Mouse (Mus musculus): ENCODE data around the gene Dlk2. TPM values are rescaled to one million over a fixed set of nuclear protein-coding genes. Genes with fewer than 3 reads are reported as not detected.

Gene Dlk2
- 4.5 and 5.7 TPM in 2 replicates for polyA plus RNA-seq (2015; fragmentation: Nextera tagmentation; extraction: Ambion mirVana)

DNA sequence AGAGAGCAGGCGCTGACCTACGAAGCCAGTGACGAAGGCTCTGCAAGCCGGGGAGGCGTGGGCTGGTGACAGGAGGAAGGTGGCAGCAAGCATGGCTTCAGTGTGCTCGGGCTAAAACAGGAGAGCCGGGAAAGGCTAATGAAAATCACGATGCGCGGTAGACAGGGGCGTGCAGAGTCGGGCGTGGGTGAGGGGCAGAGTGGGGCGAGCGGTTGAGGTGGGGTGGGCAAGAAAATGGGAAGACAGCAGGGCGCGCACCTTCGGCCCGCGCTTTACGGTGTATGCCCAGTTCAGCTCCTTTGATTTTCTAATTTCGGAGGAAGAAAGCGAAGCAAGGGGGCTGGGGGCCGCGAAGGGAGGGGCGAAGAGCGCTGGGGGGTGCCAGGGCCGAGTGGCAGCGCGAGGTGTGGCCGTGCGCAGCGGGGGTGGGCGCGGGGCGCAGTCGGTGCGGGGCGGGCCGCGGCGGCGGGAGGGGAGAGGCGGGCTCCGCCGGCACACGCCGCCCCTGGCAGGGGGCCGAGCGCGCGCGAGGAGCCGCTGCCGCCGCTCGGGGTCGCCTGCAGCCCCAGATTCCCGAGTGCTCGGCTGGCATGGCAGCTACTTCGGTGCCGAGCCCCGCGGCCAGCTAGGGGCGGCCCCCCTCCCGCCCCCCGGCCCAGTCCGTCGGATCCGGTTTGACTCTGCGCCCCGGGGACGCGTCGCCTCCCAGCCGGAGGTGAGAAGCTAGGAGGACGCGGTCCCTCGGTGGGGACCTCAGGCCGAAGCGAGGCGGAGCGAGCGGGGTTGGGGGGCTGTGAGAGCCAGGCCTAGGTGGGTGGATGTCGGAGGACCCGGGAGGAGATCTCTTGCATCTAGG is at the start of gene Dlk2:
Gene Dlk2, plus strand, starts transcription at position 58 of the 856 bp plus-strand sequence.
- WGBS: under 1% methylated on average over 75 of the region's 86 CpGs
- H3K9me3 ChIP-seq: no peaks in the 10 kb centered on the region
- peak within 1 kb of the TSS; percentile 59 for H3K4me3 ChIP-seq (replicated peaks)
- H3K27me3 ChIP-seq (replicated peaks): peaks cover 45% of the 10 kb centered on the region
- no peaks in the 10 kb centered on the region for H3K36me3 ChIP-seq
- no peak within 1 kb of the TSS for H3K27ac ChIP-seq
- peak within 1 kb of the TSS; percentile 100 for H3K4me2 ChIP-seq
- peak within 1 kb of the TSS; percentile 41 for H3K9ac ChIP-seq
- no peak for ATAC-seq (ENCODE audit: insufficient read depth, low FRiP score, low read depth)
- peaks cover 18% of the 10 kb centered on the region for H3K4me1 ChIP-seq

DNA sequence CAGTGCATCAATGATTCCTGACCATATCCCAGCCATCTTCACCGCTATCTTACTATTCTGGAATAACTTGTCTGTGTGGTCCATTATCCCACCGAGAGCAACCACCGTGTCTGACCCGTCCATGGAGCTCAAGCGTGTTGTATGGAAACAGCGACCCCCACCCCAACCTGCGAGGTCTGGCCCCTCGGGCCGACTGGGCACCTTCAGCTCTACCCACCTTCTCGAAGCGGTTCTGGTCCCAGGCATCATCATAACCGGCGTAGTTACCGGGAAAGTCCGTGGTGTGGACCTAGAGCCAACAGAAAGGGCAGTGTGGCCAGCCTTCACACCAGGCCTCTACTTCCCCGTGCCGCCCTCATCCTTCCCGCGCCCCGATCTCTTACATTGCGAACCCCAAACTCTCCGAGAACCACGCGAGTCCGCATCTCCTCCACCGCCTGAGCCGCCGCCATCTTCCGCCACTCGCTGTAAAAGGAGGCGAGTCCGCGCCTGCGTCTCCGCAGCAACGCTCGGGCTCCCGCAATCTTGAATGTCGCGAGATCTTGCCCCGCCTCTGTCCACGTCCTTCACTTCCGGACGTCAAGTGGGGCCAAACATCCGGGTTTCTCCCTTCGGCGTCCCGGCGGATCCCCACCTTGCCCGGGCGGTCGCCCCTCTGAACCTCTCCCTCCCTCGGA is 49.6 kb upstream of the Dlk2 start, which contains the start of the genes Polr1c and Yipf3:
Gene Polr1c, minus strand, starts transcription at position 543 of the 677 bp plus-strand sequence.
Gene Yipf3, plus strand, starts transcription at position 569 of the 677 bp plus-strand sequence.
- Histone ChIP-seq H3K4me1 (peaks cover 17% of the 10 kb centered on the region), H3K9ac (peak within 1 kb of the TSS; percentile 96), H3K9me3 (no peaks in the 10 kb centered on the region), H3K27me3 (replicated peaks) (no peaks in the 10 kb centered on the region), H3K4me3 (replicated peaks) (peak within 1 kb of the TSS; percentile 75), H3K27ac (peak within 1 kb of the TSS; percentile 85), H3K36me3 (peaks cover 54% of the 10 kb centered on the region), H3K4me2 (peak within 1 kb of the TSS; percentile 69)
- WGBS: under 1% methylated on average over 53 of the region's 53 CpGs
- peak; percentile 90 for ATAC-seq (ENCODE audit: insufficient read depth, low FRiP score, low read depth)

DNA sequence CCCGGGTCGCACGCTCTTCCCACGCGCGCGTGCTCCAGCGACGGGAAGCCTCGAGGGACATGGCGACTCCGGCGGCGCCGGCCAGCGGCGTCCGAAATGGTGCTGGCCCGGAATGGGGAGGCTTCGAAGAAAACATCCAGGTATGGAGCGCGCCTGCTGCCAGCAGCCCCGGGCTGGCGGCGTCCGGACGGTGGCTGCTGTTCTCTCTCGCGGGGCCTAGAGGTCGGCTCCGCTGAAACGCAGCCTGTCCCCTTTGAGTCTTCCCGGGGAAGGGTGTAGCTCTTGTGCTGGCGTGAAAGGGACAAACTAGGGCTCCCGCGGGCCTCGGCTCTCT is 49.1 kb upstream of the Dlk2 start:
- under 1% methylated on average over 37 of the region's 37 CpGs for WGBS
- Histone ChIP-seq H3K4me1 (peaks cover 22% of the 10 kb centered on the region), H3K27ac (peak overlapping the region; percentile 85), H3K9me3 (no peaks in the 10 kb centered on the region), H3K36me3 (peaks cover 49% of the 10 kb centered on the region), H3K4me2 (peak overlapping the region; percentile 67), H3K4me3 (replicated peaks) (peak overlapping the region; percentile 75), H3K27me3 (replicated peaks) (no peaks in the 10 kb centered on the region), H3K9ac (peak overlapping the region; percentile 96)
- no peak for ATAC-seq (ENCODE audit: insufficient read depth, low FRiP score, low read depth)

DNA sequence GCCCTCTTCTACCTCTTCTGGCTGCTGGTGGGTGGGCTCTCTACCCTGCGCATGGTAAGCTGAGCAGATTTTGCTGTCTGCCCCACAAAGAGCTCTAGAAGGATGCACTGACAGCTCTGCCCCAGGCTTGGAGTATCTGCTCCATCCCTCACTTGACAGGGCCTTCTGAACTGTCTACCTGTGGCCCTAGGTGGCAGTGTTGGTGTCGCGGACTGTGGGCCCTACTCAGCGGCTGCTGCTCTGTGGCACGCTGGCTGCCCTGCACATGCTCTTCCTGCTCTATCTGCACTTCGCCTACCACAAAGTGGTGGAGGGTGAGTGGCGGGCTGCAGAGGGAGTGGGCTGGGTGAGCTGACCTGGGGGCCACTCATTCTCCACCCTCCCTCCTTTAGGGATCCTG is 46.0 kb upstream of the Dlk2 start:
- H3K4me3 ChIP-seq (replicated peaks): no peak overlapping the region
- H3K9me3 ChIP-seq: no peaks in the 10 kb centered on the region
- peaks cover 15% of the 10 kb centered on the region for H3K27me3 ChIP-seq (replicated peaks)
- ATAC-seq (ENCODE audit: insufficient read depth, low FRiP score, low read depth): no peak
- H3K4me1 ChIP-seq: peaks cover 32% of the 10 kb centered on the region
- no peak overlapping the region for H3K4me2 ChIP-seq
- H3K27ac ChIP-seq: no peak overlapping the region
- WGBS: 79% methylated on average over 7 of the region's 7 CpGs
- H3K9ac ChIP-seq: no peak overlapping the region
- peaks cover 27% of the 10 kb centered on the region for H3K36me3 ChIP-seq

DNA sequence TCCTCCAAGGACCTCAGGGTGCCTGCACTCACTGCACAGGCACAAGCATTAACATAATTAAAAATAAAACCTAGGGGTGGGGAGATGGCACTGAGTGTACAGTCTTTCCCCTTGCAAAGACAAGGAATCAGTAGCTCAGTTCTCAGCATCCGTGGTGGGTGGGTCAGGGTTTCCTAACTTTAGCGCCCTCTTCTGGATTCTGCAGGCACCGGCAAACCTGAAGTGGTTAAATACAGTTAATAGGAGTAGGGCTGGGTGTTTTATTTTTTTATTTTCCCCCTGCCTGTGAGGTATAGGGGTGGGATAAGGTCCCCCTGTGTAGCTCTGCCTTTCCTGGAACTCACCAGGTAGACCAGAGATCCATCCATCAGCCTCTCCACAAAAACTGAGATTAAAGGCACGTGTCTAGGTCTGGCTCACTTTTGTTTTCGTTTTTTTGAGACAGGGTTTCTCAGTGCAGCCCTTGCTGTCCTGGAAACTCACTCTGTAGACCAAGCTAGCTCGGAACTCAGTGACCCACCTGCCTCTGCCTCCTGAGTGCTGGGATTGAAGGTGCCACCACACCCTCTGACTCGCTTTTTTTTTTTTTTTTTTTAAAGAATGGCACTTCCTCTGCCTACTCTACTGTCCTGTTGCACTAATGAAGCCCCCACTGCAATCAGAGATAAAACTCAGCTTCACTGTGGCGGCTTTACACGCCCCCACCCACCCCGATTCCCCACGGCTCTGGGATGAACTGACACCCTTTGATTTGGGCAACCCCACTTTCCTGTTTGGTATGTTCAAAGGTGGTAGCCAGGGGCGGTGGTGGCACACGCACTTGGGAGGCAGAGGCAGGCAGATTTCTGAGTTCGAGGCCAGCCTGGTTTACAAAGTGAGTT is 44.4 kb upstream of the Dlk2 start:
- ATAC-seq (ENCODE audit: insufficient read depth, low FRiP score, low read depth): no peak
- Histone ChIP-seq H3K4me1 (peaks cover 25% of the 10 kb centered on the region), H3K9me3 (no peaks in the 10 kb centered on the region), H3K9ac (no peak overlapping the region), H3K36me3 (peaks cover 40% of the 10 kb centered on the region), H3K4me2 (peak overlapping the region; percentile 100), H3K4me3 (replicated peaks) (peak overlapping the region; percentile 59), H3K27ac (no peak overlapping the region), H3K27me3 (replicated peaks) (peaks cover 15% of the 10 kb centered on the region)
- WGBS: 54% methylated on average over 14 of the region's 14 CpGs

DNA sequence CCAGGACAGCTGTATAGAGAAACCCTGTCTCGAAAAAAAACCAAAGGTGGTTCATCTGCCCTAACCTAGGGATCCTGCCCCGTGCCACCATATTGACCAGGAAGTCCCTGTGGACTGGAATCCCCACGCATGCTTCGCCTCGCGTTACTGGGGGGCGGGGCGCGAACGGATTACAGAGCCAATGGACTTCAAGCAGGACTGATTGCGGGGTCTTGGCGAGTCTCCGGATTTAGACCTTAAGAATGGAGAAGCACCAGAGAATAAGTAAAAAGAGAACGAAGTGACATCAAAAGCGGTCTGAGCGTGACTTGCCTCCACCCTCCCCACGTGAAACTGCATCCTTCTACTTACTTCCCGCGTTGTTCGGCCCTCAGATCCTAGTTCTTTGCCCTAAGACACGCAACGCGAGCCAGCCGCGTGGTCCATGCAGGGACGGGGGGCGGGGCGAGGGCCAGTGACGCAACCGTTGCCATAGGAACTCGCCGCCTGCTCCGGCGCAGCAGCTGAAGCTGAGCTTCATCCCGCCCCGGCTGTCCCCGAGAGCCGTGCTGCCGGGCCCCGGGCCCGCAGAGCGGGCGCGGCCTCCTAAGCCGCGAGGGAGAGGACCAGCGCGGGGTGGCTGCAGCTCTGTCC is 43.7 kb upstream of the Dlk2 start, which contains the start of gene Lrrc73:
Gene Lrrc73, plus strand, starts transcription at position 80 of the 633 bp plus-strand sequence.
- Histone ChIP-seq H3K36me3 (peaks cover 47% of the 10 kb centered on the region), H3K27ac (no peak within 1 kb of the TSS), H3K9me3 (no peaks in the 10 kb centered on the region), H3K4me3 (replicated peaks) (peak within 1 kb of the TSS; percentile 59), H3K4me1 (peaks cover 25% of the 10 kb centered on the region), H3K27me3 (replicated peaks) (peaks cover 15% of the 10 kb centered on the region), H3K4me2 (peak within 1 kb of the TSS; percentile 100), H3K9ac (peak within 1 kb of the TSS; percentile 35; the same call in 1 of the 2 replicates)
- ATAC-seq (ENCODE audit: insufficient read depth, low FRiP score, low read depth): peak; percentile 73
- WGBS: 1% methylated on average over 48 of the region's 48 CpGs

DNA sequence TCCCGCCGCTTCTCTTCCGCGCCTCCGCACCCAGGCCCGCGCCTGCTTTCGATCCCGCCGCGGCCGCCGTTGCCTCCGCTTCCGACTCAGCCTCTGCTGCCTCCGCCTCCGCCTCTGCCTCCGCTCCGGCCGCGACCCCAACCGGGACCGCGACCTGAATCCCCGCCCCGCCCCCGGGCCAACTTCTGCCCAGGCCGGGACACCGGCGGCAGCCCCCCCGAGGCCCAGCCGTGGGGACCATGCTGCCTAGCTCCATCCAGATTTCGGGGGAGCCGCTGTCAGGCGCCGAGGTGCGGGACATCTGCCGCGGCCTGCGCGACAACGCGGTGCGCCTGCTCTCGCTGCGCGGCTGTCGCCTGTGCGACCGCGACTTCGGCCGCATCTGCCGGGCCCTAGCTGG is 43.1 kb upstream of the Dlk2 start:
- peak; percentile 12; the same call in 1 of the 2 replicates for ATAC-seq (ENCODE audit: insufficient read depth, low FRiP score, low read depth)
- peaks cover 53% of the 10 kb centered on the region for H3K36me3 ChIP-seq
- H3K4me2 ChIP-seq: peak overlapping the region; percentile 100
- peaks cover 15% of the 10 kb centered on the region for H3K27me3 ChIP-seq (replicated peaks)
- peak overlapping the region; percentile 59 for H3K4me3 ChIP-seq (replicated peaks)
- peaks cover 20% of the 10 kb centered on the region for H3K4me1 ChIP-seq
- under 1% methylated on average over 43 of the region's 54 CpGs for WGBS
- peak overlapping the region; percentile 35; the same call in 1 of the 2 replicates for H3K9ac ChIP-seq
- no peak overlapping the region for H3K27ac ChIP-seq
- no peaks in the 10 kb centered on the region for H3K9me3 ChIP-seq

DNA sequence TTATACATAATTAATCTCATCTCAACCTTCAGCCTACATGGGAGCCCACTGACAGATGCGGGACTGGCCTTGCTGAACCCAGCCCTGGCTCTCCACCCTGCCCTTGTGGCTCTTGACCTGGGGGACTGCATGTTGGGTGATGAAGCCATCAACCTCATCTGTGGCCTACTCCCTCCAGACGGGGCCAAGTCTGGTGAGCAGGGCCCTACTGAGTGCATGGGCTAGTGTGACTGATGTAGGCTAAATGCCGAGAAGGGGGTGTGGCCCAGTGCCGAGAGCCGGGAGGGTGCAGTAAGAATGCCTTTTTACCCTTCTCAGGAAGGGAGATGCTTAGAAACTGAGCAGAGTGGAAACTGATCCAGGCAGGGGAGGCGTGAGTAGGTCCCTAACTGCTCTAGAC is 42.1 kb upstream of the Dlk2 start:
- Histone ChIP-seq H3K9me3 (no peaks in the 10 kb centered on the region), H3K4me3 (replicated peaks) (no peak overlapping the region), H3K36me3 (peaks cover 55% of the 10 kb centered on the region), H3K27me3 (replicated peaks) (peaks cover 15% of the 10 kb centered on the region), H3K9ac (no peak overlapping the region), H3K27ac (no peak overlapping the region), H3K4me2 (no peak overlapping the region), H3K4me1 (peaks cover 15% of the 10 kb centered on the region)
- ATAC-seq (ENCODE audit: insufficient read depth, low FRiP score, low read depth): no peak
- WGBS: 31% methylated on average over 6 of the region's 6 CpGs

DNA sequence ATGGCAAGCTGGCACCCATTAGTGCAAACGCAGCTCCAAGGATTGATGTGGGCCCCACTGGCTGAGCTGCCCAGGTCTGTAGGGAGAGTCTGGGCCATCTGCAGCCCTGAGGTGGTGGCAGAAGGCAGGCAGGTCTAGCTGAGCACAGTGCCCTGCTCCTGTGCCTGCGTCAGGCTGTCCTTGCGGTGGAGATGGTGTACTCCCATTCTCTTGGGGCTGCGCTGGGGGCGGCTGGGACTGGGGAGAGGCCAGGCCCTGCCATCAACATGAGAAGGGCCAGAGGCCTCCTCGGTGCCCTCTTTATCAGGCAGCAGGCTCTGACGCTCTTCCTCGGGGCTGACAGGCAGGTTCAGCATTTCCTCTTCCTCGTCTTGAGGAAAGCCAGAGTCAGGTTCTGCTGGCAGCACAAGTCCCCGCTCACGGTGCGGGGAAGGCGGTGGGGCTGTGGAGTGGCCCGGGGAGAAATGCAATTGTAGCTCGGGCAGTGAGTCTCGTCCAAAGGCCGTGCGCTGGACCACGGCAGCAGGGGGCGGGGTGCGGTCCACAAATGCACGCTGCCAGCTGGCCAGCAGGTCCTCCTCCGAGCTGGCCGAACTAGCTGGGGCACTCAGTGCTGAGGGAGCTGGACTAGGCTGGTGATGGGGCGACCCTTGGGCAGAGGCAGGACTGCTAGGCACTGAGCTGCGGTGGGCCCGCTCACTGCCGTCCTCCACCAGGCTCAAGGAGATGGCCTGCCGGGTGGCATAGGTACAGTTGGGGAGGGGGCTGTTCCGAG is 38.8 kb upstream of the Dlk2 start:
- Histone ChIP-seq H3K4me2 (no peak overlapping the region), H3K27ac (no peak overlapping the region), H3K9ac (no peak overlapping the region), H3K4me3 (replicated peaks) (no peak overlapping the region), H3K27me3 (replicated peaks) (peaks cover 15% of the 10 kb centered on the region), H3K36me3 (peaks cover 63% of the 10 kb centered on the region), H3K4me1 (peaks cover 6% of the 10 kb centered on the region), H3K9me3 (no peaks in the 10 kb centered on the region)
- 84% methylated on average over 30 of the region's 30 CpGs for WGBS
- ATAC-seq (ENCODE audit: insufficient read depth, low FRiP score, low read depth): no peak

DNA sequence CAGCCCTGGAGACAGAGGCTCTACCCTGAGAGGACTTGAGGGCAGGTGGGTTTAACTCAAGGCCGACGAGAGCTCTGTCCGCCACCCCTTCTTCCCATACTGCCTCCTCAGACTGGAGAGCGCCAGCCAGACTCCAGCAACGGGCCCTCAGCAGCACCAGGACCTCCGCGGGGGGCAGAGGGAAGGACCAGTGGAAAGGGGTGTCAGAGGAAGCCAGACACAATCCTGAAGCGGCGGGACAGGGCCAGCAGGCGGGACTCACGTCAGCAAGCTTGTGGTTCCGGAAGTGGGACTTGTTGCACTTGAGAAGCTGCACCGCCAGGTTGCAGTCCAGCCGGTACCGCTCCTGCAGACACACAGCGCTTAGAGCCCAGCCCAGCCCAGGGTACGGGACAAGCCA is 37.5 kb upstream of the Dlk2 start:
- Histone ChIP-seq H3K9ac (no peak overlapping the region), H3K27ac (no peak overlapping the region), H3K4me2 (no peak overlapping the region), H3K27me3 (replicated peaks) (peaks cover 8% of the 10 kb centered on the region), H3K9me3 (no peaks in the 10 kb centered on the region), H3K36me3 (peaks cover 72% of the 10 kb centered on the region), H3K4me3 (replicated peaks) (no peak overlapping the region), H3K4me1 (no peaks in the 10 kb centered on the region)
- no peak for ATAC-seq (ENCODE audit: insufficient read depth, low FRiP score, low read depth)
- WGBS: 86% methylated on average over 17 of the region's 17 CpGs

Data from stomach, embryonic 15.5 days (tissue).